Mouse (Mus musculus): Measurements from ENCODE around the gene Dnaaf1.

The Dnaaf1 gene

GRCm38 (mm10) chr8:119620848-119621465 lies 45.9 kb downstream of the Dnaaf1 start:
- DNase-seq (ENCODE audit: extremely low read depth, low read depth), result no peak

- no peak for DNase-seq (ENCODE audit: extremely low read depth, low read depth)
Measured at GRCm38 (mm10) chr8:119622555-119622954, 47.5 kb downstream of the Dnaaf1 start.

GRCm38 (mm10) chr8:119623061-119623460 lies 48.0 kb downstream of the Dnaaf1 start:
- no peak for DNase-seq (ENCODE audit: extremely low read depth, low read depth)

- DNase-seq (ENCODE audit: extremely low read depth, low read depth), result no peak
Measured at GRCm38 (mm10) chr8:119623744-119624143, 48.7 kb downstream of the Dnaaf1 start.

- DNase-seq (ENCODE audit: extremely low read depth, low read depth), result no peak
Measured at GRCm38 (mm10) chr8:119624916-119625315, 49.9 kb downstream of the Dnaaf1 start.

GRCm38 (mm10) chr8:119625788-119626187 lies 50.8 kb downstream of the Dnaaf1 start:
- no peak for DNase-seq (ENCODE audit: extremely low read depth, low read depth)

- DNase-seq (ENCODE audit: extremely low read depth, low read depth), result no peak
Measured at GRCm38 (mm10) chr8:119627199-119627598, 52.2 kb downstream of the Dnaaf1 start.

- no peak for DNase-seq (ENCODE audit: extremely low read depth, low read depth)
Measured at GRCm38 (mm10) chr8:119627613-119628359, 52.8 kb downstream of the Dnaaf1 start.

- no peak for DNase-seq (ENCODE audit: extremely low read depth, low read depth)
Measured at GRCm38 (mm10) chr8:119630841-119631240, 55.8 kb downstream of the Dnaaf1 start.

GRCm38 (mm10) chr8:119632246-119632645 lies 57.2 kb downstream of the Dnaaf1 start:
- DNase-seq (ENCODE audit: extremely low read depth, low read depth), result no peak

GRCm38 (mm10) chr8:119632909-119633308 lies 57.9 kb downstream of the Dnaaf1 start:
- DNase-seq (ENCODE audit: extremely low read depth, low read depth), result no peak

GRCm38 (mm10) chr8:119634616-119635336 lies 59.7 kb downstream of the Dnaaf1 start:
- DNase-seq (ENCODE audit: extremely low read depth, low read depth), result no peak

- DNase-seq (ENCODE audit: extremely low read depth, low read depth), result no peak
Measured at GRCm38 (mm10) chr8:119635378-119635777, 60.3 kb downstream of the Dnaaf1 start, which contains the start of gene Kcng4. Gene Kcng4, minus strand, starts transcription at chr8:119635680.

- DNase-seq (ENCODE audit: extremely low read depth, low read depth), result no peak
Measured at GRCm38 (mm10) chr8:119635958-119636357, 60.9 kb downstream of the Dnaaf1 start.

- no peak for DNase-seq (ENCODE audit: extremely low read depth, low read depth)
Measured at GRCm38 (mm10) chr8:119636766-119637165, 61.7 kb downstream of the Dnaaf1 start.

- DNase-seq (ENCODE audit: extremely low read depth, low read depth), result no peak
Measured at GRCm38 (mm10) chr8:119637381-119637780, 62.3 kb downstream of the Dnaaf1 start.

- no peak for DNase-seq (ENCODE audit: extremely low read depth, low read depth)
Measured at GRCm38 (mm10) chr8:119638261-119638660, 63.2 kb downstream of the Dnaaf1 start.

- DNase-seq (ENCODE audit: extremely low read depth, low read depth), result no peak
Measured at GRCm38 (mm10) chr8:119639798-119640197, 64.8 kb downstream of the Dnaaf1 start.

GRCm38 (mm10) chr8:119641058-119641457 lies 66.0 kb downstream of the Dnaaf1 start:
- DNase-seq (ENCODE audit: extremely low read depth, low read depth), result no peak

- no peak for DNase-seq (ENCODE audit: extremely low read depth, low read depth)
Measured at GRCm38 (mm10) chr8:119642960-119643359, 67.9 kb downstream of the Dnaaf1 start.

GRCm38 (mm10) chr8:119644429-119644960 lies 69.5 kb downstream of the Dnaaf1 start:
- no peak for DNase-seq (ENCODE audit: extremely low read depth, low read depth)

Measured in MEL-GATA-1-ER (cell line).